9 mouse cellular contexts compared by ENCODE assay signal in the genomic region with DNA sequence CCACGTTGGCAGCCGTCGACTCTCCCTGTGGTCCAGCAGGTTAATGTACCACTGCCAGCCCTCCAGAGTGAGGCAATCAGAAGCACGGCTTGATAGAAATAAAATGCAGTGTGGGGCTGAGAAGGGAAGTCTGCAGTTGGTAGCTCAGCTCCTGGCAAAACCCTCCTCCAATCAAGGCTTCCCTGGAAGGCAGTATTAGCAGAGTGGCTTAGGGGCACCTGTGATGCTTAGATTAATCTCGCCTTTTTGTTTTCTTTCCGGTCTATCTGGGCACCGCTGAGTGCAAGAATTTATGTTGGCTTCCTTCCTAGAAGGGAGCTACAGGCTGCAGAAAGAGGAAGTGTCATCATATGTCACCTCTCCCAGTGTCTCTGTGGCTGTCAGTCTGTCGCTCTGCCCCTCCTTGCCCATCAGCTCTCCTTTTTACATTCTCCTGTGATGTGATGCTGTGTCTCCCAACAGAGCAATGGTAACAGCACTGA.
DNase-seq lines count a peak whose midpoint lies in the region; ATAC-seq and TF ChIP-seq lines count a peak whose summit lies in the region.
"Had no signal": no experiment of that assay in that cellular context is flagged by ENCODE, and none has a peak within 500 bp of the region (broad histone marks: within the 10 kb centered on the region; RNA-seq: fewer than 3 reads in every experiment).

No protein-coding gene starts in this region.

- no peak overlapping the region for H3K4me2 ChIP-seq in heart, embryonic 16.5 days (ENCODE audit: low read depth, low read length)
- H3K4me2 ChIP-seq in lung, postnatal 0 days (replicated peaks; ENCODE audit: low read depth, low read length), result no peak overlapping the region
- H3K4me2 ChIP-seq in embryonic facial prominence, embryonic 11.5 days (ENCODE audit: low read depth, low read length), result no peak overlapping the region
- no peak overlapping the region for H3K4me2 ChIP-seq in neural tube, embryonic 15.5 days
- H3K4me2 ChIP-seq in liver, embryonic 11.5 days, result no peak overlapping the region

- no peaks in the 10 kb centered on the region for H3K9me3 ChIP-seq in heart, embryonic 16.5 days (replicated peaks; ENCODE audit: control insufficient read depth, low read length)
- H3K9me3 ChIP-seq in lung, postnatal 0 days (ENCODE audit: low read length), result no peaks in the 10 kb centered on the region
- no peaks in the 10 kb centered on the region for H3K9me3 ChIP-seq in embryonic facial prominence, embryonic 11.5 days (replicated peaks; ENCODE audit: control insufficient read depth, low read length)
- no peaks in the 10 kb centered on the region for H3K9me3 ChIP-seq in neural tube, embryonic 15.5 days (replicated peaks)
- H3K9me3 ChIP-seq in liver, embryonic 11.5 days (ENCODE audit: control insufficient read depth, low read length), result no peaks in the 10 kb centered on the region

- TF ChIP-seq EP300 in lung, postnatal 0 days (IDR thresholded peaks at IDR 0.05), result no peak

- no peaks in the 10 kb centered on the region for H3K27me3 ChIP-seq in heart, embryonic 16.5 days (ENCODE audit: control insufficient read depth, insufficient read depth, low read length)
- no peaks in the 10 kb centered on the region for H3K27me3 ChIP-seq in lung, postnatal 0 days (replicated peaks; ENCODE audit: insufficient read depth, low read length)
- H3K27me3 ChIP-seq in embryonic facial prominence, embryonic 11.5 days (ENCODE audit: control insufficient read depth, insufficient read depth, low read length), result no peaks in the 10 kb centered on the region
- H3K27me3 ChIP-seq in neural tube, embryonic 15.5 days (replicated peaks), result no peaks in the 10 kb centered on the region
- H3K27me3 ChIP-seq in liver, embryonic 11.5 days (replicated peaks; ENCODE audit: control insufficient read depth, insufficient read depth, low read length), result no peaks in the 10 kb centered on the region

- no peak for DNase-seq in heart, postnatal 25 days (ENCODE audit: low spot score)
- DNase-seq in lung, postnatal 0 days (ENCODE audit: low spot score), result peak; percentile 16
- DNase-seq in lung, postnatal 14 days, result no peak
- DNase-seq in embryonic facial prominence, embryonic 11.5 days (ENCODE audit: low spot score), result peak; percentile 9
- no peak for DNase-seq in adrenal gland, postnatal 25 days
- no peak for DNase-seq in liver, embryonic 11.5 days (ENCODE audit: low spot score)
- DNase-seq: gastrocnemius, postnatal 36 days had no signal

- H3K9ac ChIP-seq in heart, embryonic 16.5 days (ENCODE audit: low read length), result no peak overlapping the region
- H3K9ac ChIP-seq in lung, postnatal 0 days (replicated peaks; ENCODE audit: low read depth), result no peak overlapping the region
- no peak overlapping the region for H3K9ac ChIP-seq in embryonic facial prominence, embryonic 11.5 days (replicated peaks; ENCODE audit: low read length)
- no peak overlapping the region for H3K9ac ChIP-seq in neural tube, embryonic 15.5 days (replicated peaks)
- no peak overlapping the region for H3K9ac ChIP-seq in liver, embryonic 11.5 days (ENCODE audit: low read depth, low read length)

- peak; percentile 41 for ATAC-seq in heart, embryonic 16.5 days (replicated peaks; ENCODE audit: extremely low read depth, insufficient read depth, low FRiP score)
- ATAC-seq in lung, postnatal 0 days, result no peak
- ATAC-seq in embryonic facial prominence, embryonic 11.5 days (replicated peaks; ENCODE audit: insufficient number of reproducible peaks, low FRiP score, low TSS enrichment, low read depth), result no peak
- ATAC-seq in neural tube, embryonic 15.5 days (ENCODE audit: low FRiP score), result peak; percentile 61
- ATAC-seq in liver, embryonic 11.5 days (replicated peaks; ENCODE audit: low FRiP score), result no peak

- H3K4me3 ChIP-seq in heart, embryonic 16.5 days (ENCODE audit: low read length), result no peak overlapping the region
- H3K4me3 ChIP-seq in lung, postnatal 0 days (ENCODE audit: low read depth, low read length), result no peak overlapping the region
- H3K4me3 ChIP-seq in embryonic facial prominence, embryonic 11.5 days (ENCODE audit: low read depth, low read length), result no peak overlapping the region
- no peak overlapping the region for H3K4me3 ChIP-seq in neural tube, embryonic 15.5 days (replicated peaks)
- H3K4me3 ChIP-seq in liver, embryonic 11.5 days (ENCODE audit: low read depth, low read length), result no peak overlapping the region

- intact Hi-C loops in heart, postnatal 25 days (cut with DNase I), result no loop called here

- peaks cover 11% of the 10 kb centered on the region for H3K4me1 ChIP-seq in heart, embryonic 16.5 days (ENCODE audit: control insufficient read depth, insufficient read depth, low read length)
- no peaks in the 10 kb centered on the region for H3K4me1 ChIP-seq in lung, postnatal 0 days (ENCODE audit: insufficient read depth, low read depth, low read length)
- peaks cover 2% of the 10 kb centered on the region; the same call in 1 of the 2 replicates for H3K4me1 ChIP-seq in embryonic facial prominence, embryonic 11.5 days (ENCODE audit: control insufficient read depth, insufficient read depth, low read length)
- H3K4me1 ChIP-seq in neural tube, embryonic 15.5 days, result peaks cover 25% of the 10 kb centered on the region
- no peaks in the 10 kb centered on the region for H3K4me1 ChIP-seq in liver, embryonic 11.5 days (replicated peaks; ENCODE audit: control insufficient read depth, insufficient read depth, low read length)

- WGBS in heart, embryonic 16.5 days, result 7% methylated on average over 8 of the region's 8 CpGs
- 12% methylated on average over 8 of the region's 8 CpGs for WGBS in lung, postnatal 0 days
- WGBS in embryonic facial prominence, embryonic 11.5 days, result 23% methylated on average over 8 of the region's 8 CpGs
- 16% methylated on average over 8 of the region's 8 CpGs for WGBS in neural tube, embryonic 15.5 days
- 24% methylated on average over 8 of the region's 8 CpGs for WGBS in liver, embryonic 11.5 days

- H3K36me3 ChIP-seq in heart, embryonic 16.5 days (ENCODE audit: control insufficient read depth, insufficient read depth), result no peaks in the 10 kb centered on the region
- no peaks in the 10 kb centered on the region for H3K36me3 ChIP-seq in lung, postnatal 0 days (ENCODE audit: insufficient read depth, low read length)
- no peaks in the 10 kb centered on the region for H3K36me3 ChIP-seq in embryonic facial prominence, embryonic 11.5 days (replicated peaks; ENCODE audit: control insufficient read depth, insufficient read depth, low read depth, low read length)
- H3K36me3 ChIP-seq in neural tube, embryonic 15.5 days, result no peaks in the 10 kb centered on the region
- no peaks in the 10 kb centered on the region for H3K36me3 ChIP-seq in liver, embryonic 11.5 days (ENCODE audit: control insufficient read depth, insufficient read depth, low read length)

- H3K27ac ChIP-seq in heart, embryonic 16.5 days (ENCODE audit: low read length), result no peak overlapping the region
- H3K27ac ChIP-seq in lung, postnatal 0 days (ENCODE audit: low read length), result no peak overlapping the region
- no peak overlapping the region for H3K27ac ChIP-seq in embryonic facial prominence, embryonic 11.5 days (replicated peaks; ENCODE audit: low read depth, low read length)
- H3K27ac ChIP-seq in neural tube, embryonic 15.5 days (replicated peaks), result peak overlapping the region; percentile 58
- H3K27ac ChIP-seq in liver, embryonic 11.5 days (ENCODE audit: low read depth, low read length), result no peak overlapping the region

- no peak for TF ChIP-seq CTCF in lung, postnatal 0 days (IDR thresholded peaks at IDR 0.05)

Comparison
In these comparisons a context has a peak if more than half of its experiments do, and no peak if none do; other contexts are left out.
1. DNase-seq: peak in lung, postnatal 0 days (single experiment) and embryonic facial prominence, embryonic 11.5 days (single experiment); none in heart, postnatal 25 days (single experiment), lung, postnatal 14 days (single experiment), adrenal gland, postnatal 25 days (single experiment) and liver, embryonic 11.5 days (single experiment).
2. ATAC-seq: peak in heart, embryonic 16.5 days (single experiment) and neural tube, embryonic 15.5 days (single experiment); none in lung, postnatal 0 days (single experiment), embryonic facial prominence, embryonic 11.5 days (single experiment) and liver, embryonic 11.5 days (single experiment).